Comparison of ENCODE assay signal across 14 mouse cellular contexts in genomic region chr8:70587955-70588354, GRCm38 (mm10). TPM values are rescaled to one million over a fixed set of nuclear protein-coding genes. Genes with fewer than 3 reads are reported as not detected.
"Had no signal": no experiment of that assay in that cellular context is flagged by ENCODE, and none has a peak within 500 bp of the region (broad histone marks: within the 10 kb centered on the region; RNA-seq: fewer than 3 reads in every experiment).

No protein-coding gene starts in this region.

RNA-seq across cellular contexts. Expression of gene Lrrc25, which starts 28.0 kb away (rescaled TPM):
- polyA plus RNA-seq: myocyte had no signal

RNA-seq across cellular contexts. Expression of gene Gdf15, which starts 44.3 kb away (rescaled TPM):
- total RNA-seq: left cerebral cortex, postnatal 10 days; left cerebral cortex, postnatal 14 days; left cerebral cortex, postnatal 25 days; left cerebral cortex, postnatal 36 days; left cerebral cortex, postnatal 4 days; megakaryocyte progenitor cell, adult 5-6 weeks; megakaryocyte, adult 5-6 weeks; megakaryocyte-erythroid progenitor cell, adult 5-6 weeks had no signal
- polyA plus RNA-seq: limb, embryonic 10.5 days; limb, embryonic 13.5 days; midbrain, embryonic 10.5 days; midbrain, embryonic 12.5 days; neural tube, embryonic 12.5 days had no signal
